In the genomic region with DNA sequence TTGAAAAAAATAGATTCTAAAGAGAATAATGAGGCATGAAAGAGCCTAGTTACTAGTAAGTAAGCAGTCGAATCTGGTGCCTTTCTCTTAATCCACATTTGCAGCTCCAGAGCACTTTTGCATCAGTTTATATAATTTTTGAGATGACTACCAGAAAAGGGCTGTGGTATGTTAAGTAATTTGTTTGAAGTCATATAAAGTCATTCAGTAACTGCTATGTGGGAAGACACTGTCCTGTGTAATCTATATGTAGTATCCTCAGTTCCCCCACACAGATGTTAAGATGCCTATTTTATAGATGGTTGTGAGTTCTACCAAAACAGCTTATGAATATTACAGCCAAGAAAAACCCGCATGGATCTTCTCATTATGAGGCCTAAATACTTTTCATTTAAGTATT, we compare ENCODE assay signal across 22 mouse cellular contexts. TPM values are rescaled to one million over a fixed set of nuclear protein-coding genes. Genes with fewer than 3 reads are reported as not detected.
DNase-seq lines count a peak whose midpoint lies in the region; ATAC-seq and TF ChIP-seq lines count a peak whose summit lies in the region.
"Had no signal": no experiment of that assay in that cellular context is flagged by ENCODE, and none has a peak within 500 bp of the region (broad histone marks: within the 10 kb centered on the region; RNA-seq: fewer than 3 reads in every experiment).

No protein-coding gene starts in this region.

- H3K9ac ChIP-seq in midbrain, embryonic 11.5 days (ENCODE audit: low read length), result no peak overlapping the region
- no peak overlapping the region for H3K9ac ChIP-seq in heart, embryonic 11.5 days (ENCODE audit: low read depth, low read length)

- DNase-seq in frontal cortex, postnatal 10 days (ENCODE audit: low spot score in 2 of 2), result no peak
- no peak for DNase-seq in left cerebral cortex, adult 2 months (ENCODE audit: extremely low spot score in 1 of 2, low spot score in 2 of 2)
- no peak for DNase-seq in left cerebral cortex, adult 9 months (ENCODE audit: low spot score in 2 of 2)
- DNase-seq in midbrain, embryonic 11.5 days (ENCODE audit: low spot score, missing footprints), result peak; percentile 26
- DNase-seq in midbrain, embryonic 10.5 days (ENCODE audit: low spot score), result no peak
- DNase-seq in telencephalon, adult 2 months (ENCODE audit: low read depth, low spot score), result peak; percentile 36
- DNase-seq: adrenal gland, adult 2 months; adrenal gland, adult 8-10 months; adrenal gland, postnatal 10 days; adrenal gland, postnatal 14 days; adrenal gland, postnatal 25 days; adrenal gland, postnatal 36 days; B cell, adult 2 months; cerebellum, adult 11 months; cerebellum, adult 11-12 months had no signal

- intact Hi-C loops in left cerebral cortex, adult 2 months (cut with DNase I), result loop anchor here (10.0 kb wide), 1 partner anchor 227 kb away; the partner anchor contains the start of genes Mrpl48 and Rab6a

- H3K27me3 ChIP-seq in midbrain, embryonic 11.5 days (ENCODE audit: control insufficient read depth, insufficient read depth, low read length), result no peaks in the 10 kb centered on the region
- H3K27me3 ChIP-seq in midbrain, embryonic 10.5 days (ENCODE audit: low read depth, poor library complexity, severe bottlenecking), result no peaks in the 10 kb centered on the region
- no peaks in the 10 kb centered on the region for H3K27me3 ChIP-seq in heart, embryonic 11.5 days (ENCODE audit: control insufficient read depth, insufficient read depth, low read length)
- H3K27me3 ChIP-seq: CH12.LX, Patski had no signal

- H3K36me3 ChIP-seq in midbrain, embryonic 11.5 days (ENCODE audit: control insufficient read depth, insufficient read depth, low read length), result peaks cover 18% of the 10 kb centered on the region
- H3K36me3 ChIP-seq in midbrain, embryonic 10.5 days, result peaks cover 89% of the 10 kb centered on the region
- peaks cover 7% of the 10 kb centered on the region for H3K36me3 ChIP-seq in heart, embryonic 11.5 days (ENCODE audit: control insufficient read depth, insufficient read depth, low read length)

- H3K4me3 ChIP-seq in left cerebral cortex, adult 2 months, result no peak overlapping the region
- no peak overlapping the region for H3K4me3 ChIP-seq in midbrain, embryonic 11.5 days (ENCODE audit: low read depth, low read length)
- H3K4me3 ChIP-seq in midbrain, embryonic 10.5 days, result no peak overlapping the region
- no peak overlapping the region for H3K4me3 ChIP-seq in heart, embryonic 11.5 days (ENCODE audit: low read depth, low read length)

- WGBS in midbrain, embryonic 11.5 days, result 92% methylated on average over 2 of the region's 2 CpGs
- WGBS in midbrain, embryonic 10.5 days, result 85% methylated on average over 2 of the region's 2 CpGs
- 84% methylated on average over 2 of the region's 2 CpGs for WGBS in heart, embryonic 11.5 days (ENCODE audit: insufficient replicate concordance)

- H3K4me1 ChIP-seq in midbrain, embryonic 11.5 days (ENCODE audit: control insufficient read depth, insufficient read depth, low read length), result peaks cover 2% of the 10 kb centered on the region; the same call in 1 of the 2 replicates
- peaks cover 1% of the 10 kb centered on the region; the same call in 1 of the 2 replicates for H3K4me1 ChIP-seq in midbrain, embryonic 10.5 days
- no peaks in the 10 kb centered on the region for H3K4me1 ChIP-seq in heart, embryonic 11.5 days (ENCODE audit: control insufficient read depth, insufficient read depth, low read length)

- peak; percentile 60; the same call in 1 of the 2 replicates for ATAC-seq in frontal cortex, adult (ENCODE audit: low TSS enrichment)
- no peak for ATAC-seq in midbrain, embryonic 11.5 days (ENCODE audit: low FRiP score)
- ATAC-seq in heart, embryonic 11.5 days (replicated peaks; ENCODE audit: insufficient number of reproducible peaks, low FRiP score, low TSS enrichment), result no peak
- ATAC-seq: activated CD4-positive, CD25-positive, alpha-beta regulatory T cell, adult 4 months; CD4-positive, CD25-positive, alpha-beta regulatory T cell, adult 4 months; Patski had no signal

- no peak for TF ChIP-seq CTCF in left cerebral cortex, adult 2 months (IDR thresholded peaks at IDR 0.05)

- H3K27ac ChIP-seq in left cerebral cortex, adult 2 months, result peak overlapping the region; percentile 56
- H3K27ac ChIP-seq in midbrain, embryonic 11.5 days (ENCODE audit: low read depth, low read length), result no peak overlapping the region
- H3K27ac ChIP-seq in midbrain, embryonic 10.5 days (replicated peaks), result no peak overlapping the region
- H3K27ac ChIP-seq in heart, embryonic 11.5 days (ENCODE audit: low read depth, low read length), result no peak overlapping the region

- no peaks in the 10 kb centered on the region for H3K9me3 ChIP-seq in midbrain, embryonic 11.5 days (ENCODE audit: control insufficient read depth, low read length)
- no peaks in the 10 kb centered on the region for H3K9me3 ChIP-seq in midbrain, embryonic 10.5 days (replicated peaks)
- no peaks in the 10 kb centered on the region for H3K9me3 ChIP-seq in heart, embryonic 11.5 days (replicated peaks; ENCODE audit: control insufficient read depth, low read length)
- H3K9me3 ChIP-seq: G1E had no signal

- no peak overlapping the region for H3K4me2 ChIP-seq in midbrain, embryonic 11.5 days
- no peak overlapping the region for H3K4me2 ChIP-seq in heart, embryonic 11.5 days

RNA-seq across cellular contexts. Expression of gene Ppme1, which starts 6.2 kb away (rescaled TPM):
- total RNA-seq in left cerebral cortex, adult 2 months (2021), result 100 to 1,000 TPM; 220 to 230 TPM
- polyA plus RNA-seq in midbrain, embryonic 11.5 days (2014; fragmentation: Nextera tagmentation; extraction: Ambion mirVana), result 95.4 and 102 TPM in 2 replicates
- polyA plus RNA-seq in midbrain, embryonic 10.5 days (2016; fragmentation: Nextera tagmentation; extraction: Ambion mirVana), result 96.9 and 111 TPM in 2 replicates
- polyA plus RNA-seq in heart, embryonic 11.5 days (2014; fragmentation: Nextera tagmentation; extraction: Ambion mirVana), result 56.4 and 62.2 TPM in 2 replicates

RNA-seq across cellular contexts. Expression of gene C2cd3, which starts 6.2 kb away (rescaled TPM):
- total RNA-seq in left cerebral cortex, adult 2 months (2021), result 10 to 100 TPM; 25.3 to 28.8 TPM
- 36.0 and 38.3 TPM in 2 replicates for polyA plus RNA-seq in midbrain, embryonic 11.5 days (2014; fragmentation: Nextera tagmentation; extraction: Ambion mirVana)
- 30.7 and 32.8 TPM in 2 replicates for polyA plus RNA-seq in midbrain, embryonic 10.5 days (2016; fragmentation: Nextera tagmentation; extraction: Ambion mirVana)
- 20.4 and 22.7 TPM in 2 replicates for polyA plus RNA-seq in heart, embryonic 11.5 days (2014; fragmentation: Nextera tagmentation; extraction: Ambion mirVana)

Comparison
In these comparisons a context has a peak if more than half of its experiments do, and no peak if none do; other contexts are left out.
1. DNase-seq: peak in midbrain, embryonic 11.5 days (single experiment) and telencephalon, adult 2 months (single experiment); none in frontal cortex, postnatal 10 days (0 of 2), left cerebral cortex, adult 2 months (0 of 2), left cerebral cortex, adult 9 months (0 of 2) and midbrain, embryonic 10.5 days (single experiment).